Mouse (Mus musculus): Measurements from ENCODE around the gene Frmd5.
"Not testable (repeated sequence)": the region's sequence is repeated elsewhere in the genome, so short reads cannot be mapped to it uniquely, and the experiment has no call there.

Frmd5 gene

GRCm38 (mm10) chr2:121806959-121807653 lies at the start of gene Frmd5:
TSS of gene Frmd5 (minus strand) at chr2:121807087.
- DNase-seq (ENCODE audit: low spot score in 2 of 2): peak; percentile 84 to 87

GRCm38 (mm10) chr2:121853974-121854373 lies 47.1 kb upstream of the Frmd5 start:
- no peak for DNase-seq (ENCODE audit: low spot score in 2 of 2)

GRCm38 (mm10) chr2:121852045-121852444 lies 45.2 kb upstream of the Frmd5 start:
- DNase-seq (ENCODE audit: low spot score in 2 of 2): no peak

- no peak for DNase-seq (ENCODE audit: low spot score in 2 of 2)
Measured at GRCm38 (mm10) chr2:121846050-121846449, 39.2 kb upstream of the Frmd5 start.

GRCm38 (mm10) chr2:121842249-121842648 lies 35.4 kb upstream of the Frmd5 start:
- DNase-seq (ENCODE audit: low spot score in 2 of 2): no peak

- DNase-seq (ENCODE audit: low spot score in 2 of 2): no peak
Measured at GRCm38 (mm10) chr2:121841453-121841852, 34.6 kb upstream of the Frmd5 start.

- DNase-seq (ENCODE audit: low spot score in 2 of 2): no peak
Measured at GRCm38 (mm10) chr2:121834926-121835325, 28.0 kb upstream of the Frmd5 start.

- peak; percentile 10 to 18 for DNase-seq (ENCODE audit: low spot score in 2 of 2)
Measured at GRCm38 (mm10) chr2:121832484-121832894, 25.6 kb upstream of the Frmd5 start.

- DNase-seq (ENCODE audit: low spot score in 2 of 2): no peak
Measured at GRCm38 (mm10) chr2:121828411-121828810, 21.5 kb upstream of the Frmd5 start.

GRCm38 (mm10) chr2:121826189-121826588 lies 19.3 kb upstream of the Frmd5 start:
- DNase-seq (ENCODE audit: low spot score in 2 of 2): no peak

GRCm38 (mm10) chr2:121824653-121825052 lies 17.8 kb upstream of the Frmd5 start:
- DNase-seq (ENCODE audit: low spot score in 2 of 2): no peak

- DNase-seq (ENCODE audit: low spot score in 2 of 2): no peak
Measured at GRCm38 (mm10) chr2:121821787-121822186, 14.9 kb upstream of the Frmd5 start.

- DNase-seq (ENCODE audit: low spot score in 2 of 2): not testable (repeated sequence)
Measured at GRCm38 (mm10) chr2:121810876-121811275, 4.0 kb upstream of the Frmd5 start.

- DNase-seq (ENCODE audit: low spot score in 2 of 2): no peak
Measured at GRCm38 (mm10) chr2:121809126-121809525, 2.2 kb upstream of the Frmd5 start.

- peak in 1 of 2 experiments; percentile 22 for DNase-seq (ENCODE audit: low spot score in 2 of 2)
Measured at GRCm38 (mm10) chr2:121806171-121806943, 530 bp downstream of the Frmd5 start.

GRCm38 (mm10) chr2:121799051-121799450 lies 7.8 kb downstream of the Frmd5 start:
- no peak for DNase-seq (ENCODE audit: low spot score in 2 of 2)

- DNase-seq (ENCODE audit: low spot score in 2 of 2): no peak
Measured at GRCm38 (mm10) chr2:121795995-121796394, 10.9 kb downstream of the Frmd5 start.

GRCm38 (mm10) chr2:121789777-121790176 lies 17.1 kb downstream of the Frmd5 start:
- DNase-seq (ENCODE audit: low spot score in 2 of 2): no peak

GRCm38 (mm10) chr2:121788415-121788814 lies 18.5 kb downstream of the Frmd5 start:
- DNase-seq (ENCODE audit: low spot score in 2 of 2): no peak

GRCm38 (mm10) chr2:121787767-121788166 lies 19.1 kb downstream of the Frmd5 start:
- DNase-seq (ENCODE audit: low spot score in 2 of 2): no peak

GRCm38 (mm10) chr2:121787271-121787670 lies 19.6 kb downstream of the Frmd5 start:
- no peak for DNase-seq (ENCODE audit: low spot score in 2 of 2)

GRCm38 (mm10) chr2:121776219-121776618 lies 30.7 kb downstream of the Frmd5 start:
- DNase-seq (ENCODE audit: low spot score in 2 of 2): no peak

- no peak for DNase-seq (ENCODE audit: low spot score in 2 of 2)
Measured at GRCm38 (mm10) chr2:121764851-121765250, 42.0 kb downstream of the Frmd5 start.
